In the genomic region with DNA sequence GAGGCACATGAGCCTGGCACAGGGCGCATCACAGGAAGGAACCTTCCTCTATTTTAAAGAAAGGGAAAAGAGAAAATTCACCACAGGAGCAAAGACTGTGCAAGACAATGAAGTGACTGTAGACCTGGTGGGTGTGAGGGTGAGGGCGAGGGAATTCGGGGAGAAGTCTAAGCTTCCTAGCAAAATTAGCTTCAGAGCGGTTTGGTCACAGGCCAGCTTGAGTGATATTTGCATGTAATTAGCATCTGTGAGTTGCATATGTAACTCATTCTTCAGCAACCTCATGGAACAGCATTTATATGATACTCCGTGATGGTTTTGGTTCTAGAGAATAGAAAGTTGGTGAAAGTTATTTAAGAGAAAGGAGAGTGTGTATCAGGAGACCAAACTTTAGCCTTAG, we compare ENCODE assay signal across 20 mouse cellular contexts.
"Had no signal": no experiment of that assay in that cellular context is flagged by ENCODE, and none has a peak within 500 bp of the region (broad histone marks: within the 10 kb centered on the region; RNA-seq: fewer than 3 reads in every experiment).

No protein-coding gene starts in this region.

- H3K27ac ChIP-seq: layer of hippocampus, adult 2 months; limb, embryonic 10.5 days; limb, embryonic 13.5 days; liver, embryonic 12.5 days; liver, embryonic 15.5 days; lung, embryonic 15.5 days; midbrain, embryonic 10.5 days; midbrain, embryonic 13.5 days; stomach, embryonic 15.5 days had no signal

- H3K27me3 ChIP-seq: limb, embryonic 13.5 days; liver, embryonic 12.5 days; liver, embryonic 15.5 days; lung, embryonic 15.5 days; megakaryocyte, embryonic 14.5 days; midbrain, embryonic 13.5 days; stomach, embryonic 15.5 days had no signal

- H3K9ac ChIP-seq: limb, embryonic 13.5 days; liver, embryonic 12.5 days; liver, embryonic 15.5 days; lung, embryonic 15.5 days; midbrain, embryonic 13.5 days; stomach, embryonic 15.5 days had no signal

- ATAC-seq: liver, embryonic 12.5 days; midbrain, embryonic 13.5 days had no signal

- H3K4me1 ChIP-seq: limb, embryonic 13.5 days; liver, embryonic 12.5 days; liver, embryonic 15.5 days; lung, embryonic 15.5 days; megakaryocyte, embryonic 14.5 days; midbrain, embryonic 10.5 days; midbrain, embryonic 13.5 days; stomach, embryonic 15.5 days had no signal

- H3K4me2 ChIP-seq: limb, embryonic 13.5 days; liver, embryonic 12.5 days; liver, embryonic 15.5 days; lung, embryonic 15.5 days; midbrain, embryonic 13.5 days; stomach, embryonic 15.5 days had no signal

- H3K36me3 ChIP-seq: limb, embryonic 10.5 days; limb, embryonic 13.5 days; liver, embryonic 12.5 days; liver, embryonic 15.5 days; lung, embryonic 15.5 days; midbrain, embryonic 10.5 days; midbrain, embryonic 13.5 days; stomach, embryonic 15.5 days had no signal

- H3K4me3 ChIP-seq: layer of hippocampus, adult 2 months; limb, embryonic 10.5 days; limb, embryonic 13.5 days; liver, embryonic 12.5 days; liver, embryonic 15.5 days; lung, embryonic 15.5 days; midbrain, embryonic 10.5 days; midbrain, embryonic 13.5 days; stomach, embryonic 15.5 days had no signal

- DNase-seq: kidney, adult 9 months; kidney, postnatal 25 days; layer of hippocampus, adult 9-11 months; liver; lung, adult 18-20 months; lung, postnatal 10 days; lung, postnatal 36 days; right cerebral cortex, postnatal 14 days; spleen, adult 18-20 months; thymus, postnatal 36 days had no signal

- H3K9me3 ChIP-seq: limb, embryonic 10.5 days; limb, embryonic 13.5 days; liver, embryonic 12.5 days; lung, embryonic 15.5 days; midbrain, embryonic 10.5 days; midbrain, embryonic 13.5 days; stomach, embryonic 15.5 days had no signal
